Mouse (Mus musculus): ENCODE measurements around the gene Lypd4. TPM values are rescaled to one million over a fixed set of nuclear protein-coding genes. Genes with fewer than 3 reads are reported as not detected.
A peak's percentile ranks its signal among the peaks of the same experiment; 100 is the strongest.

The Lypd4 gene
- polyA plus RNA-seq (2014; fragmentation: Nextera tagmentation; extraction: Ambion mirVana), result not detected in 2 replicates

DNA sequence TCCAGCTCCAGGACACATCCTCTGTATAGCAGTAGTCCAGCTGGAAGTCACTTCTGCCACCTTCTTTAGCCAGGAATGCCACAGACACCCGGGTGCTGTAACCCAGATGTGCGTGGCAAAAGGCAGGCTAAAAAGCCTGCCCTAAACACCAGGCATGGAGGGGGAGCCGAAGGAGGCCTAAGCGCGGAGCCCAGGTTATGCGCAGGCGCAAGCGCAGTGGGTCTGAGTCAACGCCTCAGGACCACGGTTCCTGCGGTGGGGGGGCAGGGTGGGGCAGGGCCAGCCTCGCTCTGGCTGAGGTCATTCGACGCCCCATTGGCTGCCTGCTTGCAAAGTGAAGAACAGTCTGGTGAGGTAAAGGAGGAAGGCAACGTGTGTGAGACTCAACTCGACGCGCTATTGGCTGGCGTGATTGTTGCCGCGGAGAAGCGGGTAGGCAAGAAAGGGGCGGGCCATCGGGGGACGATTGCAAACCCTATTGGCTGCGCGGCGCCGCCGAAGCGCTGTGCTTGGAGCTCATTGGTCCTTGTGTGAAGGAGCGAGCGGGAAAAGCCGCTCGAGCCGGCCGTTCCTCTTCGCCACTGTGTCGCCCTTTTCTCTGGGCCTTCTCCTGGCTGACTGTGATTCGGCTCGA is at the start of gene Lypd4, which contains the start of gene Dmrtc2:
Gene Lypd4 (minus strand): TSS at position 410 of the 634 bp plus-strand sequence.
Gene Dmrtc2 (plus strand): TSS at position 526 of the 634 bp plus-strand sequence.
- ATAC-seq, result peak; percentile 65; the same call in 1 of the 2 replicates
- no peak within 1 kb of the TSS for H3K4me3 ChIP-seq (ENCODE audit: low read depth, low read length)
- H3K27ac ChIP-seq (ENCODE audit: low read depth, low read length), result no peak within 1 kb of the TSS
- no peaks in the 10 kb centered on the region for H3K36me3 ChIP-seq (ENCODE audit: control insufficient read depth, insufficient read depth, low read length)
- H3K27me3 ChIP-seq (replicated peaks; ENCODE audit: control insufficient read depth, insufficient read depth, low read length), result no peaks in the 10 kb centered on the region
- no peak within 1 kb of the TSS for H3K4me2 ChIP-seq (ENCODE audit: low read length)
- 66% methylated on average over 41 of the region's 41 CpGs for WGBS
- H3K9me3 ChIP-seq (replicated peaks; ENCODE audit: control insufficient read depth, low read length), result no peaks in the 10 kb centered on the region
- H3K9ac ChIP-seq (ENCODE audit: low read length), result no peak within 1 kb of the TSS
- peak; percentile 24 for DNase-seq (ENCODE audit: low spot score)
- 0 out of 2 replicates have a peak, but pooled peaks cover 4% of the 10 kb centered on the region for H3K4me1 ChIP-seq (ENCODE audit: control insufficient read depth, insufficient read depth, low read length)

DNA sequence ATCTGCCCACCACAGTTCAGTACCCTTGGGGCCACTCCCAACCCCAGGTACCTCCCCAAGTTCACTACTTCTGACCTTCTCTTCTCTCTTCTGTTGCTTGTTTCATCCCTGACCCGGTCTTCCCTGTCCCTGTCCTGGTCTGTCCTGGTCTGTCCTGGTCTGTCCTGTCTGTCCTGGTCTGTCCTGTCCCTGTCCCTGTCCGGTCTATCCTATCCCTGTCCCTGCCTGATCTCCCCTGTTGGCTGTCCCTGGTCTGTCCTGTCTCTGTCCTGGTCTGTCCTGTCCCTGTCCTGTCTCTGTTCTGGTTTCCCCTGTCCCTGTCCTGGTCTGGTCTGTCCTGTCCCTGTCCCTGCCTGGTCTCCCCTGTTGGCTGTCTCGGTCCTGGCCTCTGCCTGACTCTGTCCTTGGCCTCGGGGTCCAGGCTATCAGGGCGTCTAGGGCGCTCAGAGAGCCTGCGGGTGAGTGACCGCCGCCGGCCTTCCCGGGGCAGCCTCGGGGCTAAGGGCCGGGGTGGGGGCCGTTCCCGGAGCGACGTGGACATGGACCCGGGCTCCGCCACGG is 49.1 kb upstream of the Lypd4 start:
- 89% methylated on average over 20 of the region's 20 CpGs for WGBS
- ATAC-seq (no peak), DNase-seq (ENCODE audit: low spot score) (no peak)
- H3K9ac ChIP-seq (ENCODE audit: low read length), result no peak overlapping the region
- no peaks in the 10 kb centered on the region for H3K27me3 ChIP-seq (replicated peaks; ENCODE audit: control insufficient read depth, insufficient read depth, low read length)
- no peak overlapping the region for H3K4me3 ChIP-seq (ENCODE audit: low read depth, low read length)
- no peak overlapping the region for H3K27ac ChIP-seq (ENCODE audit: low read depth, low read length)
- no peaks in the 10 kb centered on the region for H3K4me1 ChIP-seq (ENCODE audit: control insufficient read depth, insufficient read depth, low read length)
- no peak overlapping the region for H3K4me2 ChIP-seq (ENCODE audit: low read length)
- no peaks in the 10 kb centered on the region for H3K9me3 ChIP-seq (replicated peaks; ENCODE audit: control insufficient read depth, low read length)
- H3K36me3 ChIP-seq (ENCODE audit: control insufficient read depth, insufficient read depth, low read length), result peaks cover 69% of the 10 kb centered on the region

DNA sequence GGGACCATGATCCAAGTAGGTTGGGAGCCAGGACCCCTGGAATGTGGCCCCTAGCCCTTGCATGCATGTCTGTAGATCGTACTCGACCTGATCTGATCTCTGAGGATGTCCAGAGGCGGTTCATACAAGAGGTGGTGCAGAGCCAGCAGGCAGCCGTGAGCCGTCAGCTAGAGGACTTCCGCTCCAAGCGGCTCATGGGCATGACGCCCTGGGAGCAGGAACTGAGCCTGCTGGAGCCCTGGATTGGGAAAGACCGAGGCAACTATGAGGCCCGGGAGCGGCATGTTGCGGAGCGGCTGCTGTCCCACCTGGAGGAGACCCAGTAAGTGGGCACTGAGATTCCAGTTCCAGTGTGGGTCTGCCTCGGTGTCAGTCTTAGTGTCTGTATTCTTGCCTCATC is 42.7 kb upstream of the Lypd4 start:
- H3K27me3 ChIP-seq (replicated peaks; ENCODE audit: control insufficient read depth, insufficient read depth, low read length), result no peaks in the 10 kb centered on the region
- H3K27ac ChIP-seq (ENCODE audit: low read depth, low read length), result no peak overlapping the region
- H3K4me2 ChIP-seq (ENCODE audit: low read length), result no peak overlapping the region
- no peak overlapping the region for H3K9ac ChIP-seq (ENCODE audit: low read length)
- H3K4me3 ChIP-seq (ENCODE audit: low read depth, low read length), result no peak overlapping the region
- H3K36me3 ChIP-seq (ENCODE audit: control insufficient read depth, insufficient read depth, low read length), result peaks cover 52% of the 10 kb centered on the region
- no peaks in the 10 kb centered on the region for H3K4me1 ChIP-seq (ENCODE audit: control insufficient read depth, insufficient read depth, low read length)
- ATAC-seq, result no peak
- H3K9me3 ChIP-seq (replicated peaks; ENCODE audit: control insufficient read depth, low read length), result no peaks in the 10 kb centered on the region
- 93% methylated on average over 14 of the region's 14 CpGs for WGBS
- DNase-seq (ENCODE audit: low spot score), result no peak

DNA sequence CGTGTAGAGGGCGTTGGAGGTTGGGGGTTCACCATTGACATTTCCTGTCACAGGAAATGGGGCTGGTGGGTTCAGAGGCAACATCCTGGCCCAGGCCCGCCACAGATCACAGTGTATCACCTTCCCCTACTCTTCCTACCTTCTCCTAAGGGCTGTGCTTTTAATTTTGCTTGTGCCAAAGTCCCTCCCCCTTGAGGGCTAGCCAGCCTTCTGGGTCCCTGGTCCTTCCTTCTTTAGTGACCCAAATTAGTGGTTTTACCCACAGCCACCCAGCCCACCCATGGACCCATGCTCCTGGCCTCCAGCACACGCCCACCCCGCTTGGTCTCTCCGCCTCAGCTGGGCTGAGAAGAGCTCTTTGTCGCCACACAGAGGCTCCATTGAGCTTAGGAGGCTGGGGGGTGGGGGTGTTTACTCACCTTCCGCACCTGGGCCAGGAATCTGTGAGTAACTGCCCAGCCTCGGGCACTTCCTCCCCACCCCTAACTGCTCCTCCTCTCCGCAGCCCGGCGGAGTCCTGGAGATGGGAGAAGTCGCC is 37.5 kb upstream of the Lypd4 start:
- H3K4me3 ChIP-seq (ENCODE audit: low read depth, low read length), result no peak overlapping the region
- 30% methylated on average over 13 of the region's 13 CpGs for WGBS
- peaks cover 2% of the 10 kb centered on the region; the same call in 1 of the 2 replicates for H3K4me1 ChIP-seq (ENCODE audit: control insufficient read depth, insufficient read depth, low read length)
- no peaks in the 10 kb centered on the region for H3K9me3 ChIP-seq (replicated peaks; ENCODE audit: control insufficient read depth, low read length)
- DNase-seq (ENCODE audit: low spot score) (no peak), ATAC-seq (no peak)
- H3K9ac ChIP-seq (ENCODE audit: low read length), result 0 out of 2 replicates have a peak overlapping the region, but pooled peaks have one; percentile 1
- H3K36me3 ChIP-seq (ENCODE audit: control insufficient read depth, insufficient read depth, low read length), result peaks cover 30% of the 10 kb centered on the region
- H3K27me3 ChIP-seq (replicated peaks; ENCODE audit: control insufficient read depth, insufficient read depth, low read length), result no peaks in the 10 kb centered on the region
- H3K27ac ChIP-seq (ENCODE audit: low read depth, low read length), result no peak overlapping the region
- no peak overlapping the region for H3K4me2 ChIP-seq (ENCODE audit: low read length)

DNA sequence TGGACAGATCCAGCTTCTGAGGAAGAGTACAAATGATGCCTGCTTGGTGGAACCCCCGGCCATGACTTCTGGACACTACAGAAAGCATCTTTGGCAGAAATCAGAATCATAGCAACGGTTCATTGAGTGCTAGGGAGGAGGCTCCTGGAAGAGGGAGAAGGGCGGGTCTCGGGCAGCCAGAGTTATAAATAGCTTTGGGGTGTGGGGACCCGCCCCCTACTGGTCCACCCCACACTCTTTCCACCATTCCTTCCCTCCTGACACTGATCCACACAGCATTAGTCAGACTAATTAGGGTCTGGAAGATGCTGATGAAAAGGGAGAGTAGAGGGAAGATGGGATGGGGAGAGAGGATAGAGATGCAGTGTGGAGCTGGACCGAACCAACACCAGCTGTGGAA is 36.8 kb upstream of the Lypd4 start:
- Histone ChIP-seq H3K4me3 (ENCODE audit: low read depth, low read length) (no peak overlapping the region), H3K9me3 (replicated peaks; ENCODE audit: control insufficient read depth, low read length) (no peaks in the 10 kb centered on the region), H3K9ac (ENCODE audit: low read length) (no peak overlapping the region), H3K27ac (ENCODE audit: low read depth, low read length) (no peak overlapping the region), H3K27me3 (replicated peaks; ENCODE audit: control insufficient read depth, insufficient read depth, low read length) (no peaks in the 10 kb centered on the region), H3K4me2 (ENCODE audit: low read length) (no peak overlapping the region), H3K4me1 (ENCODE audit: control insufficient read depth, insufficient read depth, low read length) (peaks cover 2% of the 10 kb centered on the region; the same call in 1 of the 2 replicates), H3K36me3 (ENCODE audit: control insufficient read depth, insufficient read depth, low read length) (peaks cover 23% of the 10 kb centered on the region)
- no peak for DNase-seq (ENCODE audit: low spot score)
- ATAC-seq, result no peak
- WGBS, result 48% methylated on average over 6 of the region's 6 CpGs

DNA sequence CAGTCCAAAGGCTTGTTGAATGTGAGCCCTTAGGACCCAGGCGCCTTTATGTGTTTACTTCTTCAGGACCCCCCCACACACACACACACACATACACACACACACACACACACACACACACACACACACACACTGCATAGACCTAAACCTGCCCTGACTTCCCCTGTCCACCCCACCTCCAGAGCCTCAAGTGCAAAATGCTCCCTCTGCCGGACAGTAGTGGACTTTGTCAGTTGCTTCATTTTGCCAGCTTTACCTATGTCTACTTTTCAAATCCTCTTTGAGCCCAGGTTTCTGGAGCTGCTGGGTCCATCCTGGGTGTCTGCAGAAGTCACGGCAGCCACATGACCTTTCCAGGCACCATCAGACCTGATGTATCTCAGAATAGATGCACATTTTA is 35.2 kb upstream of the Lypd4 start:
- Histone ChIP-seq H3K4me3 (ENCODE audit: low read depth, low read length) (peak overlapping the region; percentile 59), H3K36me3 (ENCODE audit: control insufficient read depth, insufficient read depth, low read length) (peaks cover 20% of the 10 kb centered on the region), H3K9me3 (replicated peaks; ENCODE audit: control insufficient read depth, low read length) (no peaks in the 10 kb centered on the region), H3K27ac (ENCODE audit: low read depth, low read length) (no peak overlapping the region), H3K4me1 (ENCODE audit: control insufficient read depth, insufficient read depth, low read length) (peaks cover 2% of the 10 kb centered on the region; the same call in 1 of the 2 replicates), H3K27me3 (replicated peaks; ENCODE audit: control insufficient read depth, insufficient read depth, low read length) (no peaks in the 10 kb centered on the region), H3K4me2 (ENCODE audit: low read length) (peak overlapping the region; percentile 80), H3K9ac (ENCODE audit: low read length) (peak overlapping the region; percentile 82)
- ATAC-seq (peak; percentile 19; the same call in 1 of the 2 replicates), DNase-seq (ENCODE audit: low spot score) (peak; percentile 73)
- 21% methylated on average over 3 of the region's 3 CpGs for WGBS

DNA sequence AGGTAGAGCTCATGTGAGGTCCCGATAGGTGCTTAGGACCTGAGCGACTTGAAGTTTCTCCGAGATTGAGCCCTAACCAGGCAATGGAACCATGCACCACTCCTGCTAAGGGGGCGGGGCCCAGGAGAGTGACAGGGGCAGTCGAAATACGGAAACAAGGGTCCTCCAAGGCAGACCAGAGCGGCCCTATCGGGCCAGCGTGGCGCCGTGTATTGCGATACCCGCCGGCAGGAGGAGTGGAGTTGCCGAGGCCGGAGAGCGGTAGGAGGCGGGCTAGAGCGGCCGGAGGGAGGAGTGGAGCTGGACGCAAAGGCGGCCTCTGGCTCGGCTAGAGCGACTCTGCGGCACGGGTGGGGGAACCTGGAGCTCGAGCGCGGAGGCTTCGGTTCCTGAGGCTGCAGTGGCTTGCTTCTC is 34.3 kb upstream of the Lypd4 start:
- H3K4me1 ChIP-seq (ENCODE audit: control insufficient read depth, insufficient read depth, low read length), result peaks cover 2% of the 10 kb centered on the region; the same call in 1 of the 2 replicates
- peak overlapping the region; percentile 82 for H3K9ac ChIP-seq (ENCODE audit: low read length)
- H3K9me3 ChIP-seq (replicated peaks; ENCODE audit: control insufficient read depth, low read length), result no peaks in the 10 kb centered on the region
- peak overlapping the region; percentile 80 for H3K4me2 ChIP-seq (ENCODE audit: low read length)
- no peak overlapping the region; the same call in 1 of the 2 replicates for H3K27ac ChIP-seq (ENCODE audit: low read depth, low read length)
- H3K36me3 ChIP-seq (ENCODE audit: control insufficient read depth, insufficient read depth, low read length), result peaks cover 17% of the 10 kb centered on the region
- peak overlapping the region; percentile 59 for H3K4me3 ChIP-seq (ENCODE audit: low read depth, low read length)
- ATAC-seq (peak; percentile 98), DNase-seq (ENCODE audit: low spot score) (peak; percentile 99)
- under 1% methylated on average over 30 of the region's 30 CpGs for WGBS
- H3K27me3 ChIP-seq (replicated peaks; ENCODE audit: control insufficient read depth, insufficient read depth, low read length), result no peaks in the 10 kb centered on the region

DNA sequence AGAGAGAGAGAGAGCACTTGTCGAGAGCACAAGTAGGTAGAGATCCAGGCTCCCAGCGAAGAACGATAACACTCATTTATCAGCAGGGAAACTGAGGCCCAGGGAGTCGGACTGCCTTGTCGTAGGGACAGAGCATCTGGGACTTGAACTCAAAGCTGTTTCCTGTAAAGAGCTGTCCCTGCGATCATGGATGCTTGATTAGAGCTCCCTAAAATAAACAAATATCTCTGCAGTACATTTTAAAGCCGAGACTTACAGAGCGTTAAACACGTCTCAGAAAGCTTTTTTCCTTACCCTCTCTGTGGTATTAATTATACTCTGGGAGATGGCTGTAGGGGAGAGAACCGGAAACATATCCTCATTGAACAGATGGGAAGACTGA is 33.7 kb upstream of the Lypd4 start:
- H3K4me1 ChIP-seq (ENCODE audit: control insufficient read depth, insufficient read depth, low read length), result peaks cover 2% of the 10 kb centered on the region; the same call in 1 of the 2 replicates
- H3K27ac ChIP-seq (ENCODE audit: low read depth, low read length), result no peak overlapping the region
- 44% methylated on average over 10 of the region's 10 CpGs for WGBS
- ATAC-seq, result no peak
- H3K9ac ChIP-seq (ENCODE audit: low read length), result peak overlapping the region; percentile 82
- no peaks in the 10 kb centered on the region for H3K27me3 ChIP-seq (replicated peaks; ENCODE audit: control insufficient read depth, insufficient read depth, low read length)
- H3K9me3 ChIP-seq (replicated peaks; ENCODE audit: control insufficient read depth, low read length), result no peaks in the 10 kb centered on the region
- DNase-seq (ENCODE audit: low spot score), result peak; percentile 9
- peak overlapping the region; percentile 80 for H3K4me2 ChIP-seq (ENCODE audit: low read length)
- peaks cover 11% of the 10 kb centered on the region for H3K36me3 ChIP-seq (ENCODE audit: control insufficient read depth, insufficient read depth, low read length)
- H3K4me3 ChIP-seq (ENCODE audit: low read depth, low read length), result peak overlapping the region; percentile 59

Data from forebrain, embryonic 14.5 days (tissue).